Mouse (Mus musculus) midbrain, embryonic 11.5 days (tissue): ENCODE measurements around the gene Plgrkt. TPM values are rescaled to one million over a fixed set of nuclear protein-coding genes. Genes with fewer than 3 reads are reported as not detected.

Source experiments
- ATAC-seq: fragments of 200-750 bp; cut with Nextera tagmentation; 2 replicates; pipeline ENCODE4 v1.8.0; 2017; ENCODE audit warnings: moderate TSS enrichment, moderate library complexity; ENCODE audit not compliant: low FRiP score
- DNase-seq: peaks from one replicate; pipeline ENCODE4 v3.0.0; 2015; ENCODE audit warnings: low spot score; ENCODE audit errors: missing footprints
- H3K27ac ChIP-seq: fragments of 300-500 bp; sonication (generic); 2 replicates; pipeline ENCODE4 v1.5.1; 2014; ENCODE audit warnings: low read depth, low read length
- H3K27me3 ChIP-seq: fragments of 300-500 bp; sonication (generic); 2 replicates; pipeline ENCODE4 v1.6.1; 2014; ENCODE audit warnings: mild to moderate bottlenecking, low read length, moderate library complexity, mixed read lengths; ENCODE audit not compliant: control insufficient read depth, insufficient read depth
- H3K36me3 ChIP-seq: fragments of 300-500 bp; sonication (generic); 2 replicates; pipeline ENCODE4 v1.6.1; 2014; ENCODE audit warnings: mild to moderate bottlenecking, low read length, moderate library complexity, mixed read lengths; ENCODE audit not compliant: control insufficient read depth, insufficient read depth
- H3K4me1 ChIP-seq: fragments of 300-500 bp; sonication (generic); 2 replicates; pipeline ENCODE4 v1.6.1; 2014; ENCODE audit warnings: low read length; ENCODE audit not compliant: control insufficient read depth, insufficient read depth
- H3K4me2 ChIP-seq: fragments of 300-500 bp; sonication (generic); 2 replicates; pipeline ENCODE4 v1.6.1; 2014; ENCODE audit warnings: mild to moderate bottlenecking, moderate library complexity
- H3K4me3 ChIP-seq: fragments of 300-500 bp; sonication (generic); 2 replicates; pipeline ENCODE4 v1.5.1; 2014; ENCODE audit warnings: low read depth, low read length
- H3K9ac ChIP-seq: fragments of 300-500 bp; sonication (generic); 2 replicates; pipeline ENCODE4 v1.6.1; 2014; ENCODE audit warnings: low read length
- H3K9me3 ChIP-seq: fragments of 300-500 bp; sonication (generic); 2 replicates; pipeline ENCODE4 v1.6.1; 2016; ENCODE audit warnings: low read length; ENCODE audit not compliant: control insufficient read depth
- WGBS: fragments of 180-500 bp; shearing (Covaris S2); extraction: QIAGEN DNeasy Blood & Tissue Kit; methylation state at CpG from one replicate; pipeline ENCODE4 v1.1.7; 2014; 5-methylcytosine and 5-hydroxymethylcytosine counted together
- polyA plus RNA-seq: library from polyadenylated mRNA; unstranded; fragments of >200 nt; fragmentation: Nextera tagmentation; extraction: Ambion mirVana; gene quantifications from 2 replicates; pipeline ENCODE4 v1.2.1, GENCODE M21; 2014

The Plgrkt gene
- polyA plus RNA-seq, 1 experiment from 2014 or later, result 60.4 TPM

DNA sequence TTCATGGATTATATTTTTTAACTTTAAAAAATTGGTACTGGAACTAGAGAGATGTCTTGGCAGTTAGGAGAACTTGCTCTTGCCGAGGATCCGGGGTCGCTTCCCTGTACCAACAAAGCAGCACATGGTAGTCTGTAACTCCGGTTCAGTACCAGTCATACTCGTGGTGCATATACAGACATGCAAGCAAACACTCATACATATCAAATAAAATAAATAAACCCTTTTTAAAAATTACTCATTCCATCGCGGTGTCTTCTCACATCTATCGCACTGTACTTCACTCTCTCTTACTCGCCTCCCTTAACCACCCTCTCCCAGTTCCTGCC lies 41.4 kb downstream of the Plgrkt start:
- no peaks in the 10 kb centered on the region for H3K4me1 ChIP-seq
- H3K27ac ChIP-seq, result no peak overlapping the region
- H3K4me2 ChIP-seq, result peak overlapping the region; percentile 55; the same call in 1 of the 2 replicates
- no peak overlapping the region for H3K9ac ChIP-seq
- no peak for DNase-seq
- ATAC-seq, result no peak
- H3K27me3 ChIP-seq, result no peaks in the 10 kb centered on the region
- no peak overlapping the region for H3K4me3 ChIP-seq
- 68% methylated on average over 9 of the region's 9 CpGs for WGBS
- H3K36me3 ChIP-seq, result no peaks in the 10 kb centered on the region
- no peaks in the 10 kb centered on the region for H3K9me3 ChIP-seq

DNA sequence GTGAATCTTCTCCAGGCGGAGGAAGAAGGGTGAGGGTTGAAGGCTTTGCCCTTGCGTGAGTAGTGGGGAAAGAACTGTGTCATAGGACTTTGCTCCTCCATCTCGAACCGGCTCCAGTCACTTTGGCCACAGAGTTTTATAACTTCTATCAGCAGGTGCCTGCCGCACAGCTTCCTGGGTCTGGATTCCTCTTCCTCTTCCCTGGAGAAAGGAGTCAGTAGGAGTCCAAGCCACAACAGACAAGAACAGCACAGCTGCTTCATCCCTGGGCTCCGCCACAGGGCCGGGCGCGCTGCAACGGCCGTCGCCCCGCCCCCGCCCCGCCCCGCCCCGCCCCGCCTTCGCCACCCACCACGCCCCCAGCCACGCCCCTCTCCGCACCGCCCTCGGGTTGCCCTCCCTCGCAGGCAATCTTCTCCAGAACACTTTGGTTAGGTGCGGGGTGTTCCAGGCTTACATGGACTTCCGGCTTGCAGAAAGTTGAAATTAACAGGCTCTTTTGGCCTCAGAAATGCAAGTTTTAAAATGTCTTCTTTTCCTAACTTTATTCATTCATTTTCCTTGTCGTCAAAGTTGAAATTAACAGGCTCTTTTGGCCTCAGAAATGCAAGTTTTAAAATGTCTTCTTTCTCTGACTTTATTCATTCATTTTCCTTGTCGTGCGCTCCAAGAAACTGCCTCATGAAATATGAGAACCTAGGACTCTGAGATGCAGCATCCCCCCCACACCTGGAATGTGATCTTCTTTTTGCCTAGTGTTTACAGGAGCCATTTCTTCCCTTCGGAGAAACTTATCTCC lies 41.9 kb downstream of the Plgrkt start, which contains the start of gene Insl6:
Gene Insl6 (minus strand): TSS at position 304 of the 799 bp plus-strand sequence.
- Histone ChIP-seq H3K27me3 (no peaks in the 10 kb centered on the region), H3K4me2 (peak within 1 kb of the TSS; percentile 55), H3K36me3 (no peaks in the 10 kb centered on the region), H3K4me3 (peak within 1 kb of the TSS; percentile 30), H3K4me1 (no peaks in the 10 kb centered on the region), H3K27ac (no peak within 1 kb of the TSS), H3K9ac (peak within 1 kb of the TSS; percentile 58), H3K9me3 (no peaks in the 10 kb centered on the region)
- peak; percentile 93 for ATAC-seq
- DNase-seq, result peak; percentile 94
- 6% methylated on average over 31 of the region's 31 CpGs for WGBS

DNA sequence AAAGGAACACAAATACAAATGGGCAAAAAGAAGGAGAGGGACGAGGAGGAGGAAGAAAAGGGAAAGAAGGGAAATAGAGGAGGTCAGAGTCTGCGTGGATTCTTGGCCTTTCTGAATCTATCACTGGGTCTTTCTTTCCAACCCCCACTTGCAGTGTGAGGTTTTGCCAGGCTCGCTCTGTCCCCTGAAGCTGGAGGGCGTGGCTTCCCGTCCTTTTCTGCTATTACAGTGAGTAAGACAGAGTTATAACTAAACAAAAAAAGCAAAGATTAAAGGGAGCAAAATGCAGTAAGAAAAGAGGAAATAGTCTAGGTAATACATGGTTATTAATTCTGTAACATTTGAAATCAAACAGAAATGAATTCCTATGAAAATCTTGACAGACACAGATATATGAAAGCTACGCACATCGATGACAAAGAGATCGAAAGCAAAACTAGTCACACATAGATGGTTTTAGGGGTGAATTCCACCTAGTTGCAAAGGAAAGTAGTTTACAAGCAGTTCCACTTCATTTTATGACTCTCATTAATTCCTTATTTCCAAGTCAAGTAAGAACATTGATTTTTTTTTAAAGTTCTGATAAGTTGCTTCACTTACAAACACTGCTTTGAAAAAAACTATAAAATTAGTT lies 43.7 kb downstream of the Plgrkt start:
- ATAC-seq (no peak), DNase-seq (no peak)
- Histone ChIP-seq H3K4me3 (no peak overlapping the region), H3K4me2 (no peak overlapping the region), H3K36me3 (no peaks in the 10 kb centered on the region), H3K9ac (no peak overlapping the region), H3K27me3 (no peaks in the 10 kb centered on the region), H3K9me3 (no peaks in the 10 kb centered on the region), H3K27ac (no peak overlapping the region), H3K4me1 (no peaks in the 10 kb centered on the region)
- 80% methylated on average over 8 of the region's 8 CpGs for WGBS

DNA sequence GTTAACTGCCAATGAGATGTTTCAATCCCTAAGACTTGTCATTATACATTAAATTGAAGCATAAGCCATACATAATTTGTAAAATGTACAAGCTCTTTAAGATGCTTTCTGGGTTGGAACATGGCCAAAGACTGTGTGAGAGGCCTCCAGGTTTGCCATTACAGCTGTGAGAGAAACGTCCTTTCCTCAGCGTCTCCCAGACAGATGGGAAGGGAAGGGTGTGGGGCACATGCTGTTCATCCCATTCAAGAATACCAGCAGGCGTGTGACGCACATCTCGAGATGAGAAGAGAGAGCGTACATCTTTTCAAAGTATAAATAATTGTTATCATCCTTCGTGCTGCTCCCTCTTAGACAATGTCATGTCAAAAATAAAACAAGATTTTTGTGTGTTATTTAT lies 54.5 kb downstream of the Plgrkt start:
- Histone ChIP-seq H3K27ac (no peak overlapping the region), H3K9me3 (peaks cover 6% of the 10 kb centered on the region; the same call in 1 of the 2 replicates), H3K4me1 (no peaks in the 10 kb centered on the region), H3K4me2 (no peak overlapping the region), H3K27me3 (no peaks in the 10 kb centered on the region), H3K4me3 (no peak overlapping the region), H3K36me3 (no peaks in the 10 kb centered on the region), H3K9ac (no peak overlapping the region)
- 76% methylated on average over 7 of the region's 7 CpGs for WGBS
- ATAC-seq (no peak), DNase-seq (no peak)

DNA sequence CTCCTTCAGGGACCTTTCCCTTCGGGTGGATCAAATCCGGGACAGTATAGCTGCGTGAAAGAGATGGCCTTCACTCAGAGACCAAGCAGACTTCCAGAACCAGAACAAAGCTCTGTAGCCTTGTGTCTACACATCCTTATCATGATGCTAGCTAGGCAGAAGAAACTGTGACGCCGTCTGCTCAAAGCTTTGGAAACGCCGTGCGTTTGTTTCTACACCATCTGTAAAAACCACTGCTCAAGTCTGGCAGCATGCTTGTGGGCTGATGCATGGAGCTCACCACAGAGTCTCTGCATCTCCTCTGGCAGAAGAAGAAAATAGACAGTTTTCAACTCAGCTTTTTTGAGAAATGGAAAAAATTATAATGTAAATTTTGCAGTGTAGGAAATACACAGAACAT lies 55.4 kb downstream of the Plgrkt start:
- no peak for DNase-seq
- Histone ChIP-seq H3K27me3 (no peaks in the 10 kb centered on the region), H3K9ac (no peak overlapping the region), H3K4me3 (no peak overlapping the region), H3K4me1 (no peaks in the 10 kb centered on the region), H3K36me3 (no peaks in the 10 kb centered on the region), H3K4me2 (no peak overlapping the region), H3K27ac (no peak overlapping the region), H3K9me3 (peaks cover 6% of the 10 kb centered on the region; the same call in 1 of the 2 replicates)
- no peak for ATAC-seq
- WGBS, result 95% methylated on average over 8 of the region's 8 CpGs

DNA sequence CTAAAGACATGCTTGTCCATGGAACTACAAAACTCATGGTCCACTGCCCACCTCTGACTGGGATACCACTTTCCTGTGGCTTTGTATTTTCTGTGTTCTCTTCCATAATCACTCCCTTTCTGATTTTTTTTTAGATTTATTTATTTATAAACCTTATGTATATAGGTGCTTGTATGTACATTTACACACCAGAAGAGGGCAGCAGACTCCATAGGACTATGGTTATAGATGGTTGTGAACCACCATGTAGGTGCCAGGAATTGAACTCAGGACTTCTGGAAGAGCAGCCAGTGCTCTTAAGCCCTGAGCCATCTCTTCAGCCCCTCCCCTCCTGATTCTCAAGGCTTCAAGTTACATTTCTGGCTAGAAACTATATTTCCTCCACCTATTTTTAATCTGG lies 58.4 kb downstream of the Plgrkt start:
- Histone ChIP-seq H3K27me3 (no peaks in the 10 kb centered on the region), H3K4me3 (no peak overlapping the region), H3K4me2 (no peak overlapping the region), H3K36me3 (no peaks in the 10 kb centered on the region), H3K9ac (no peak overlapping the region), H3K9me3 (no peaks in the 10 kb centered on the region), H3K4me1 (no peaks in the 10 kb centered on the region), H3K27ac (no peak overlapping the region)
- DNase-seq (no peak), ATAC-seq (no peak)

DNA sequence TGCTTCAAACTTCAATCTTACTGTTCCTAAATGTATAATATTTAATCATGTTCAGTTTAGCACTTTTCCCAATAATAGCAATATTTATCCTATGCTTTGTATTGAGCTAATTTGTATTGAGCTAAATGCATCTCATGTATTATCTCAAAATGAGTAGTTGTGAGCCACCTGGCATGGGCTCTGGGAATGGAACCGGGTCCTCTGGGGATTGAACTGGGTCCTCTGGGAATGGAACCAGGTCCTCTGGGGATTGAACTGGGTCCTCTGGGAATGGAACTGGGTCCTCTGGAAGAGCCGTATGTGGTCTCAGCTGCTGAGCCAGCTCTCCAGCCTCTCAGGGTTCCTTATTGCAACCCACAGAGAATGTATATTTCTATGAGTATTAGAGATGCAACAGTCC lies 65.1 kb downstream of the Plgrkt start:
- Histone ChIP-seq H3K36me3 (no peaks in the 10 kb centered on the region), H3K4me3 (no peak overlapping the region), H3K27me3 (no peaks in the 10 kb centered on the region), H3K4me2 (no peak overlapping the region), H3K9ac (no peak overlapping the region), H3K27ac (no peak overlapping the region), H3K9me3 (no peaks in the 10 kb centered on the region), H3K4me1 (no peaks in the 10 kb centered on the region)
- DNase-seq, result no peak
- 92% methylated on average over 2 of the region's 2 CpGs for WGBS
- ATAC-seq, result no peak

DNA sequence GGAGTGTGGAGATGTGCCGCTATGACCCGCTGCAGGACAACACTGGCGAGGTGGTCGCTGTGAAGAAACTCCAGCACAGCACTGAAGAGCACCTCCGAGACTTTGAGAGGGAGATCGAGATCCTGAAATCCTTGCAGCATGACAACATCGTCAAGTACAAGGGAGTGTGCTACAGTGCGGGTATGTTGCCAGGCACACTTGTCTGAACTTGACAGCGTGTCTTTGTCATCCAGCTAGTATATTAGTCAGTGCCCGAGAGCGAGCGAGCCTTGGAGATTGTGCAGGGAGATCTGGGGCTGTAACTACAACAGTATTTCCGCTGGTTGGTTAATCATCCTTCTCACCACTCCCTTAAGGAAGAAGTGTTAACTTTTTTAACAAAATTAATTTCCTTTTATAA lies 66.3 kb downstream of the Plgrkt start:
- WGBS, result 94% methylated on average over 13 of the region's 13 CpGs

More for the DNA sequence above, 66.3 kb downstream of the Plgrkt start:
- H3K36me3 ChIP-seq, result no peaks in the 10 kb centered on the region
- H3K4me3 ChIP-seq, result no peak overlapping the region
- H3K27ac ChIP-seq, result no peak overlapping the region
- H3K27me3 ChIP-seq, result no peaks in the 10 kb centered on the region
- H3K4me1 ChIP-seq, result no peaks in the 10 kb centered on the region
- H3K4me2 ChIP-seq, result no peak overlapping the region
- no peak overlapping the region for H3K9ac ChIP-seq
- ATAC-seq, result no peak
- no peak for DNase-seq
- no peaks in the 10 kb centered on the region for H3K9me3 ChIP-seq
